Mouse (Mus musculus) MEL (cell line): ENCODE results near the gene Sap30l.

Experiments
- CTCF ChIP-seq, 3 experiments: IDR thresholded peaks in 2 of 3; conservative IDR thresholded peaks in 1 of 3; 2 replicates each; pipeline ENCODE4 v1.5.1; 2011 to 2012; ENCODE audit warnings: low read length in 3 of 3, low read depth in 2 of 3, mild to moderate bottlenecking in 2 of 3, improper control_type of control experiment in 1 of 3, inconsistent platforms in 1 of 3, mixed read lengths in 1 of 3, moderate library complexity in 1 of 3; ENCODE audit not compliant: control insufficient read depth in 1 of 3, insufficient read depth in 1 of 3, poor library complexity in 1 of 3, severe bottlenecking in 1 of 3
- E2F4 ChIP-seq: IDR thresholded peaks from 2 replicates; pipeline ENCODE4 v1.6.1; 2011; ENCODE audit warnings: low read depth, low read length, improper control_type of control experiment, borderline replicate concordance
- EP300 ChIP-seq, 2 experiments: IDR thresholded peaks; 2 replicates each; pipeline ENCODE4 v1.6.1; 2011; ENCODE audit warnings: improper control_type of control experiment in 2 of 2, low read length in 2 of 2, low read depth in 1 of 2, mild to moderate bottlenecking in 1 of 2
- GABPA ChIP-seq: IDR thresholded peaks from 2 replicates; pipeline ENCODE4 v1.6.1; 2012; ENCODE audit warnings: low read depth, mild to moderate bottlenecking, inconsistent platforms, low read length, improper control_type of control experiment, moderate library complexity

- no peak for TF ChIP-seq E2F4
- no peak for TF ChIP-seq GABPA
- no peak for TF ChIP-seq CTCF (IDR thresholded peaks at IDR 0.05 in 2 of 3, conservative IDR thresholded peaks at IDR 0.05 in 1 of 3; ENCODE audit: control insufficient read depth in 1 of 3, insufficient read depth in 1 of 3, low read depth in 2 of 3, low read length in 3 of 3, poor library complexity in 1 of 3, severe bottlenecking in 1 of 3)
- TF ChIP-seq EP300 (IDR thresholded peaks at IDR 0.05; ENCODE audit: low read depth in 1 of 2, low read length in 2 of 2): no peak
Observed at GRCm38 (mm10) chr11:57771676-57772075, 29.8 kb upstream of the Sap30l start.
